Mouse (Mus musculus) A20 (cell line): ENCODE data around the gene Icam4.

Source experiments
- DNase-seq: peaks from one replicate; pipeline ENCODE4 v3.0.0-alpha.2; 2011; ENCODE audit warnings: low read depth, low spot score

The Icam4 gene

DNA sequence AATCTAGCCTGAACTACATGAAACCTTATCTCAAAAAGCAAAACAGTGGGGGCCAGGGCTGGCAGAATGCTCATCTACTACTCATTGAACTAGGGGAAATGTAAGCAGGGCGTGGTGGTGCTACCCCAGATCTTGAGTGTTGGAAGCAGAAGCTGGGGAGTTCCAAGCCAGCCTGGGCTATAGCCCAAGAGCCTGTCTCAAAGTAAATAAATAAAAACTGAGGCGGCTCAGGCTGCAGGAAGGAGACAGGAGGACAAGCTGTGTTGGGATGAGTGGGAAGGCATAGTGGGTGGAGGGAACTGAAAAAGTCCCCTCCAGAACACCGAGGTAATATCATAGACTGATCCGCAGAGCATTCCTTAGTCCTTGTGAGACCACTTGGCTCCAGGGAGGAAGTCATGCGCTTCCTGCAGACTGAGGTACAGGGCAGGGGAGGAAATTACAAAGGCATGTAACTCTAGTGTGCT, 17.3 kb upstream of the Icam4 start:
- no peak for DNase-seq

GRCm38 (mm10) chr9:21012368-21012767, 16.8 kb upstream of the Icam4 start:
- DNase-seq, result peak; percentile 14

DNA sequence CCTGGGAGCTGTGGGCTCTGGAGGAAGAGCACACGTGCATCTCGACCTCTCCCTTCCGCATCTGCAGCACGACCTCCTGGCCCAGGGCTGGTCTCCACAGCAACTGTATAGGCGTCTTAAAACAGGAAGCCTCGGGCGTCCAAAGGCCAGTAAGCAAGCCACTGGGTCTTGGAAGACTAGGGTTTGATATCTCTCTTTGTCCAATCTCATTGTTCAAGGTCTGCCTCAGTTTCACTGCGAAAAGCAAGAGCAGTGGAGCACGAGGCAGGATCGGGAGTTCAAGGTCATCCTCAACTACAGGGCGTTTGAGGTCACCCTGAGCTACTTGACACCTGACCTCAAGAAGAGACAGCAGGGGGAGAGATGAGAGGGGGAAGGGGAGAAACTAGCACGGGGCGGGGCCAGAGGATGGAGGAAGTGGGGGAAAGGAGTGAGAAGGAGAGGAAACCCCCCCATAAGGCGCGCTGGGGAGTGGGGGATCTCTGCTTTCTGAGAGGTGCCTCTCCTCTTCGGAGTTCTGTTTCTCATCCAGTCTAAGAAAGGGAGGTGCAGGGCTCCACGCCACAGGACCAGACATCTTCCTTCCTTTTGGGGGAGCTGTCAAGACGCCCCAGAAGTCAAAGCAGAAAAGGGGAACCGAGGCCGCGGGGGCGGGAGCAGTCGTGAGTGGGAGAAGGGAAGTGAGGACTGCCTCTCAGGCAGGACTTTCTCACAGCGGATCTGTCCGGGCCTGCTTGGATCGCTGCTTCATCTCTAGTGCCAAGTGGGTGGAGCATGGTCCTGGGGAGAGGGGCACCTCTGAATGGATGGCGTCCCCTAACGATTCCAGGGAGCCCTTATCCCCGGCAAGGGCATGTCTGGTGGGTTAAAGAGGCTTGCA, 14.2 kb upstream of the Icam4 start:
- DNase-seq, result peak; percentile 80

- DNase-seq, result peak; percentile 83
Measured at GRCm38 (mm10) chr9:21015571-21016130, 13.5 kb upstream of the Icam4 start, which contains the start of gene Icam1. Gene Icam1, plus strand, starts transcription at chr9:21015985.

- peak; percentile 68 for DNase-seq
Measured at GRCm38 (mm10) chr9:21016331-21017176, 12.6 kb upstream of the Icam4 start.

GRCm38 (mm10) chr9:21017177-21017575, 12.0 kb upstream of the Icam4 start:
- peak; percentile 46 for DNase-seq

DNA sequence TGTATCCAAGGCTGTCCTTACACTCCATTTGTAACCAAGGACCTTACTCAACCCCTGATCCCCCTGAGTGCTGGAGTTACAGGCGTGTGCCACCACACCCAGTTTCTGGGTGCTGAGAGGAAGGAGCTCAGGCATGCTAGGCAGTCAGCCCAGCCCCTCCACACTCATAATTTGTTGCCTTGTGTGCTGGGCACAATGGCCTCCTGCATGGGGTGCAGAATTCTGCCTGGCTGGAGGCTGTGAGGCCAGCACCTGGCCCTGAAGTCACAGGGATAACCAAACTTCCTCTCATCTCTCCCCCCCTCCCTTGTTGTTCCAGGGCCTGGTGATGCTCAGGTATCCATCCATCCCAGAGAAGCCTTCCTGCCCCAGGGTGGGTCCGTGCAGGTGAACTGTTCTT, 10.6 kb upstream of the Icam4 start:
- no peak for DNase-seq

DNA sequence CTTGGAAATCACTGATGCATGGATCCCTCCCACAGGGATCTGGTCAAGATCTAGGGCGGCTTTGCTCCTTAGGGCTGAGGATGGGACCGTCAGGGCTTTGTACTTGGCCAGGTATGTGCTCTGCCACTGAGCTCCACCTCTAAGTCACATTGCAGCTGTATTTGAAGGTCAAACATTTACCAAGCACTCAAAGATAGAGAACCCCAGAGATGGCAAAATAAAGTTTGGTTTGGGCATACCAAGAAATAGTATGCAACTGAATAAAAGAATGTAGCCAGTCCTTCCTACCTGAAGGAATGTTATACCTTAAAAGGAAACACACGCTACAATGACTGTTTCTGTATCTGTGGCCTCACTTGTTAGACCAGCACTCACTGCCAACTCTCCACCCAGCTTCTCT, 7.8 kb upstream of the Icam4 start:
- DNase-seq, result no peak

- no peak for DNase-seq
Measured at GRCm38 (mm10) chr9:21022288-21022687, 6.9 kb upstream of the Icam4 start.

- DNase-seq, result no peak
Measured at GRCm38 (mm10) chr9:21022726-21023125, 6.4 kb upstream of the Icam4 start.

DNA sequence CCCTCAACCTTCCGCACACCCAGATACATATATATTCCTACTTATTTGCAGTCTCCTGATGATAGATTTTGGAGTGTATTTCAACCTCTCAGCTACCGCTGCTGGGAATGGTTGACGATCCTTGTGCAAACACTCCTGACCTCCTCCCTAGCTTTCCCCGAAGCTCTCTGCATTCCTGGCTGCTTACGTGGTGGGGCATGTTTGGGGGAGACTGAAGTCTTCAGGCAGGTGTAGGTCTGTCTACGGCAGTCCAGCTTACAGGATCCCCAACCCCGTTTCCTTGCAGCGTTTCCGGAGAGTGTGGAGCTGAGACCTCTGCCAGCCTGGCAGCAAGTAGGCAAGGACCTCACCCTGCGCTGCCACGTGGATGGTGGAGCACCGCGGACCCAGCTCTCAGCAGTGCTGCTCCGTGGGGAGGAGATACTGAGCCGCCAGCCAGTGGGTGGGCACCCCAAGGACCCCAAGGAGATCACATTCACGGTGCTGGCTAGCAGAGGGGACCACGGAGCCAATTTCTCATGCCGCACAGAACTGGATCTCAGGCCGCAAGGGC, 3.8 kb upstream of the Icam4 start:
- DNase-seq, result no peak

- DNase-seq, result no peak
Measured at GRCm38 (mm10) chr9:21026849-21027248, 2.3 kb upstream of the Icam4 start.

DNA sequence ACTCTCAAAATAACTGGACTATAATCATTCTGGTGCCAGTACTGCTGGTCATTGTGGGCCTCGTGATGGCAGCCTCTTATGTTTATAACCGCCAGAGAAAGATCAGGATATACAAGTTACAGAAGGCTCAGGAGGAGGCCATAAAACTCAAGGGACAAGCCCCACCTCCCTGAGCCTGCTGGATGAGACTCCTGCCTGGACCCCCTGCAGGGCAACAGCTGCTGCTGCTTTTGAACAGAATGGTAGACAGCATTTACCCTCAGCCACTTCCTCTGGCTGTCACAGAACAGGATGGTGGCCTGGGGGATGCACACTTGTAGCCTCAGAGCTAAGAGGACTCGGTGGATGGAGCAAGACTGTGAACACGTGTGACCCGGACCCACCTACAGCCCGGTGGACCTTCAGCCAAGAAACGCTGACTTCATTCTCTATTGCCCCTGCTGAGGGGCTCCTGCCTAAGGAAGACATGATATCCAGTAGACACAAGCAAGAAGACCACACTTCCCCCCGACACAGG, 1.3 kb upstream of the Icam4 start:
- no peak for DNase-seq

GRCm38 (mm10) chr9:21028560-21029110, 538 bp upstream of the Icam4 start:
- DNase-seq, result no peak

- no peak for DNase-seq
Measured at GRCm38 (mm10) chr9:21030055-21030600, 955 bp downstream of the Icam4 start.

- peak; percentile 90 for DNase-seq
Measured at GRCm38 (mm10) chr9:21030781-21031250, 1.6 kb downstream of the Icam4 start.

- peak; percentile 77 for DNase-seq
Measured at GRCm38 (mm10) chr9:21031251-21031895, 2.2 kb downstream of the Icam4 start.

DNA sequence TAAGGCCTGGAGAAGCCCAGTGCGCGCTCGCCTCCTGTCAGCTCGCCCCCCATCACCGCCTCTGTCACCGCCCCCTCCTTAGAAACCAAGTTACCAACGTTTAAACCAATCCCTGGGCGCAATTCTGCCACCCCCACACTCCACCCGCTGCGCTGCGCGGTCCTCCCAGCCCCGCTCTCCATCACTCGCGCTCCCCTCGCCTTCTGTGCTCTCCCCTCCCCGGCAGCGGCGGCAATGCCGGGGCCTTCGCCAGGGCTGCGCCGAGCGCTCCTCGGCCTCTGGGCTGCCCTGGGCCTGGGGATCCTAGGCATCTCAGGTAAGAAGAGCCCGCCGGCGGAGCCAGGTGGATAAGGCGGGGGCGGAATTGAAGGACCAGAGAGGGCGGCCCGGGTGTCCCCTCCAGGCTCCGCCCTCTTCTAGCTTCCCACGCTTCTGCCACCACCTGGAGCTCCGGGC, 2.8 kb downstream of the Icam4 start, which contains the start of gene Icam5:
Gene Icam5, plus strand, starts transcription at position 178 of the 456 bp plus-strand sequence.
- DNase-seq, result peak; percentile 51

GRCm38 (mm10) chr9:21032491-21032890, 3.3 kb downstream of the Icam4 start:
- DNase-seq, result no peak

DNA sequence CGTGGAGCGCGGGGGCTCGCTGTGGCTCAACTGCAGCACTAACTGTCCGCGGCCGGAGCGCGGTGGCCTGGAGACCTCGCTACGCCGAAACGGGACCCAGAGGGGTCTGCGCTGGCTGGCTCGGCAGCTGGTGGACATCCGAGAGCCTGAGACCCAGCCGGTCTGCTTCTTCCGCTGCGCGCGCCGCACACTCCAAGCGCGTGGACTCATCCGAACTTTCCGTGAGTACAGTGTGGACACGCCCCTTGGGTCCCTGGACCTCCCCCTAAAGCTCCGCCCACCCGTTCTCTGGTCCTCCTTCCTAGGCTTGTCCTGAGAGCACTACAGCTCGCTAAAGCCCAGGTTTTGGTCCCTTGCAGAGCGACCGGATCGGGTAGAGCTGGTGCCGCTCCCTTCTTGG, 4.0 kb downstream of the Icam4 start:
- peak; percentile 87 for DNase-seq
